Mouse (Mus musculus) cerebellum, postnatal 10 days (tissue): ENCODE results near the gene Ap4b1.
"Not testable (repeated sequence)": the region's sequence is repeated elsewhere in the genome, so short reads cannot be mapped to it uniquely, and the experiment has no call there.

Source experiments
- DNase-seq, 2 experiments: peaks; one replicate each; pipeline ENCODE4 v3.0.0; 2021; ENCODE audit warnings: mixed read lengths in 2 of 2

Gene Ap4b1

DNA sequence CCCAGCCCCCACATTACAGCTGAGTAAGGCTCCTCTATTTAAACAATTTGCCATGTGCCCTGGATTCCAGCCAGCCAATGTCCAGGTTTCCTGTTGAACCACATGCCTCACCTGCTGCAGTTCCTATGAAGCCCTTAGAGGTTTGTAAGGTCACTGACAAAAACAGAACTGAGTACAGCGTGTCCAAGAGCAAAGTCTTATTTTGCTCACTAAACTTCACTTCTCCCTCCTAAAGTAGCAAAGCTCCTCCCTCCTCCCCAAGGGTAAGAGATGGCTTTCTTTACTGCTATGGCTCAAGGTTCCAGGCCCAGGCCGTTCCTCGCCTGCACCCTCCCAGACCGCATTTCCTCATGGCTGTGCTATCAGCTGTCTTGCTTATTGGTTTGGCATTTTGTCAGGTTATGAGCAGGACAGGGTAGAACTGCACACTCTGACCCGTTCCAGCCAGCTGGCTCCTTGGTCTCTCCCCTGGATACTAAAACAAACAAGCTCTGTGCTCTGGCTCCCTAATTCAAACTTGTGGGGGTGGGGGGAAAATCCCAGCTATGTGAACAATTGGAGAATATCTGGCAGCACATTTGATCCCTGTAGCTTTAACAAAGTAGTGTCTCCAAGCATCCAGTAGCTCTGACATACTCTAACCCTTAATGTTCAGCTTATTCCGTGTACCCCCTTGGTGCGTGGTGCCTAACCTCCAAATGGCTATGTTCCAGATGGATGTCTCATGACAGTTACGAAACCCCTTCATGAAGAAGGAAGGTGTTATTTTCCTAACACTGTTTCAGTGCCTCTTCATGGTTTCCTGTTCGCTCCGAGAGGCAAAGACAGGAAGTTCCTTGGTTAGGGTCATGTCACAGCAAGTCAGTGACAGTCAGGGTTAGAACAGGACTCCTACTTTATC, 7.4 kb upstream of the Ap4b1 start:
- peak; percentile 56 to 66 for DNase-seq

GRCm38 (mm10) chr3:103802861-103803260, 6.5 kb upstream of the Ap4b1 start:
- no peak for DNase-seq

GRCm38 (mm10) chr3:103805671-103806070, 3.6 kb upstream of the Ap4b1 start:
- DNase-seq: no peak

- no peak for DNase-seq
Observed at GRCm38 (mm10) chr3:103809799-103810150, 455 bp downstream of the Ap4b1 start.

DNA sequence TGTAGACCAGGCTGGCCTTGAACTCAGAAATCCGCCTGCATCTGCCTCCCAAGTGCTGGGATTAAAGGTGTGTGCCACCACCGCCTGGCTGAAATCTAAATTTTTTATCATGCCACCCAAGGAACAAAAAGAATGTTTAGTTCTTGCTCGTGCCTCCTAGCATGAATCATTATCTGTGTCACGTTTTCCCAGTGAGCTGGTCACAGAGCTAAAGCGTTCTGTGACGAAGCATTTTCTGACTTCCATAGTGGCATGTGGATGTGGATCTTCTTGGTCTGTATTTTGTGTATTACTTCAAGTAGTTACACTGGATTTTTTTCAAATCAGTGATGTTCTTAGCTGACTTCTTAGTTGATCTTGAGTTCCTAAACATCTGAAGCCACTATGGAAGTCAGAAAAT, 1.6 kb downstream of the Ap4b1 start:
- no peak for DNase-seq

DNA sequence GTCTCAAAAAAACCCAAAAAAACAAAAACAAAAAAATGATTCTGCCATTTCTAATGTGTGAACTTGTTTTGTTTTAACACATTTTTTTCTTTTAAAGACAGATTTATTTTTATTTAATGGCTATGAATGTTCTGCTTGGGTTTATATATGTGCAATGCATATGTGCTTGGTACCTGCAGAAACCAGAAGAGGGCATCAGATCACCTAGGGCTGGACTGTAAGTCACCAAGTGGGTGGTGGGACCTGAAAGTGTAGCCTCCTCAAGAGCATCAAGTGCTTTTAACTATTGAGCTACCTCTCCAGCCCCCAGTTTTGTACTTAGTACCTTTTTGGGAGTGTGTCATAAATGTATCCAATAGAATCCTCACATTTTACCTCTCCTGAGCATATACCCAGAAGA, 18.2 kb downstream of the Ap4b1 start:
- DNase-seq: peak in 1 of 2 experiments; percentile 26

GRCm38 (mm10) chr3:103829036-103829435, 19.7 kb downstream of the Ap4b1 start:
- no peak for DNase-seq

DNA sequence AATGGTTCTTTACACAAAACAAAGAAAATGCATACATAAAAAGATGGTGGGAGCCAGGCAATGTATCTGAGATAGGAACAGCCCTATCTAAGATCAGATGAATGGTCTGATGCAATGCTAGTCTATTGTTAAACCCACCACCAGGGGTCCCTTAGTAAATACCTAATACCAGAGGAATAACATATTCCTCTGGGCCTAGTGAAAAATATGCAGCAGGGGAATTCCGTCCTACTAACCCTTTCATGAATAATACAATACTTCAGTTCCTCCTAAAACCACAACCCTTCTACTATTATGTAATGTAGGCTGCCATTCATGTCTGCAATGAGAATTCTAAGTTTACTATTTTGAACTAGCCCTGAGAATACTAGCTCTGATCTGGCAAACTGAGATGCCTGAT, 21.4 kb downstream of the Ap4b1 start:
- DNase-seq: peak in 1 of 2 experiments; percentile 44

DNA sequence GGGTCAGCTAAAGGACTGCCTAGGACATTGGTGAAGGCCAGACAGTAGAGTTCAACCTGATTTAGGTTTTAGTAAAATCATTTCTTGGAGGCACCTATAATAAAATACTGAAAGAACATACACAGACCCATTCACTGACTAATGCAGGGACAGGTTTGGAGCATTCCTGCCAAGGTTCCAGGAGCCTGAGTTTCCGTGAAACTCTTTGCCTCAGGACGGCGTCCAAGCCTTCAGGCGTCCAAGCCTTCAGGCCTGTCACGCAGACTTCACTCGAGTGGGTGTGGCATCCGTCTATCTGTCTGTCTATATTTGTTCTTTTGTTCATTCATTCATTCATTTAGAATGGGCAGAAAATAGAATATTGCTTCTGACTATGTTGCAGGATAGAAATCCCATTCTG, 21.8 kb downstream of the Ap4b1 start:
- DNase-seq: peak; percentile 59

DNA sequence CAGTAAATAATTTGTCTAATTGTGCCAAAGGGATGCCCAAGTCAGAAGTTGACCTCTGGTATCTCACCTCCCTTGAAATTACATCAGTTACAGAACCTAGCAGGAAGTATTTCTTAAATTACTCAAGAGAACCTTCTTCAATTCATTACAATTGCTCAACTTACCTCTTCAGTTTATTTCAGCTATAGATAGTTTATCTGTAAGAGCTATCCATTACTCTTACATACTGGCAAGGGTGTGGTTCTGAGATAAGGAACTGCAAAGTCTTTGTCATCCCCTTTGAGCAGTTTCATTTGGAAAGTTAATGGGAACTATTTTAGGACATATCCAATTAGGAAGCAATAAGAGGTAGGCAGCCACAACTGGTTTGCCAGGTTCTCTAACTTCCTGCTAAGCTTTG, 23.1 kb downstream of the Ap4b1 start, which contains the start of gene Bcl2l15:
TSS of gene Bcl2l15 (plus strand) at position 176 of the 400 bp plus-strand sequence.
- DNase-seq: no peak

- no peak for DNase-seq
Observed at GRCm38 (mm10) chr3:103834001-103834400, 24.7 kb downstream of the Ap4b1 start.

DNA sequence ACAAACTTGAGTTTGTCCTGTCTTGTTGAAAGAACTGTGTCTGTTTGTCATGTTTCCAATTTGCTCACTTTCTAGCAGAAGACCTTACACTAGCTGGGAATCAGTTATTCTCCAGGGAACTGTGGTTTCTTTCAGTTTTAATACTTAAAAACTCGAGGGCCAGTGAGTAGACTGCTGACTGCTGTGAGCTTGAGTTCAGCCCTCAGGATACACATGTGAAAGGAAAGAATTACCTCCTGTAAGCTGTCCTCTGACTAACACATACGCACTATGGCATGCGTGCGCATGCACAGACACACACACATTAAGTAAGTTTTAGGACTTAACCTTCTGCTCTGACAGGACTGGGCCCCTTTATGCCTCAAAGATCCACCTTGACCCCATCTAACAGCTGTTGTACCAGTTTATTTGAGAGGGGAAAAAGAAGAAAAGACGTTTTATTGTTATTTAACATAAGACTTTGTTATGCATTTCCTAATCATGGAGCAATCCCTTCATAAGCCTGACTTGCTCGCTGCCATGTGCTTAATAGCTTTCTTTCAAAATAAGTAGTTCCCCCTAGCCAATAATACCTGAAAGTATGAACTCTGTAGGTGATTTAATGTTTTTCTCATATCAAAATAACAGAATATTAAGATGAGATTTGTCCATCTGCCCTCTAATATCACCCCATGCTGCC, 26.1 kb downstream of the Ap4b1 start:
- no peak for DNase-seq

- DNase-seq: peak; percentile 71 to 74
Observed at GRCm38 (mm10) chr3:103835951-103836310, 26.6 kb downstream of the Ap4b1 start.

DNA sequence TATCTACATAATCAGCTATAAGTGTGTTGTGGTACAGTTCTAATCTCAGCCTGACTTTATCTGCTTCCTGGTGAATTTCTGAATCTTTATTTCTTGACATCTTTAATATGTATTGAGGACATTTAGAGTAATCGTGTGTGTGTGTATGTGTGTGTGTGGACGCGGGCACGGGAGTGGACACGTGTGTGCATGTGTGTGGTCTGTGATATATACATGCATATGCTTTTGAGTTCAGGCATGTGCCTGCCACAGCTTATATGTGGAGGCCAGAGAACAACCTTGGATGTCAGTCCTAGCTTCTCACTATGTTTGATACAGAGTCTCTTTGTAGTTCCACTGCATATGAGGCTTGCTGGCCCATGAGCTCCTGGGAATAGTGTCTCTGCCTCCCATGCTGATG, 27.1 kb downstream of the Ap4b1 start:
- no peak for DNase-seq

- DNase-seq: no peak
Observed at GRCm38 (mm10) chr3:103839711-103840110, 30.4 kb downstream of the Ap4b1 start.

DNA sequence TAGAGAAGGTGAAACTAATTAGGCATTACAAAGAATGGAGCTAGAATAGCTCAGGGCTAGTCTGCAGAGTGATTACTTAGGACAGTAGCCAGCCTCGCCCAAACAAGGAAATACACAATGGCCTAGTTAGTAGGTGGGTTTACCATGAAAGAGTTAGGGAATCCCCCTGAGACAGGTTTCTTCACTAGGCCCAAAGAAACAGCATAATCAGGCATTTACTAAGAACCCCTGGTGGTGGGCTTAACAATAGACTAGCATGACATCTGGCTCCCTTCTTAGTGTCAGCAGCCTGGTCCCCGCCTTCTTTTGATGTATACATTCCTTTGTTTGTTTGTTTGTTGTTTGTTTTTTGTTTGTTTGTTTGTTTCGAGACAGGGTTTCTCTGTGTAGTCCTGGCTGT, 30.9 kb downstream of the Ap4b1 start:
- DNase-seq: not testable (repeated sequence)

- DNase-seq: not testable (repeated sequence)
Observed at GRCm38 (mm10) chr3:103840946-103841345, 31.6 kb downstream of the Ap4b1 start.

DNA sequence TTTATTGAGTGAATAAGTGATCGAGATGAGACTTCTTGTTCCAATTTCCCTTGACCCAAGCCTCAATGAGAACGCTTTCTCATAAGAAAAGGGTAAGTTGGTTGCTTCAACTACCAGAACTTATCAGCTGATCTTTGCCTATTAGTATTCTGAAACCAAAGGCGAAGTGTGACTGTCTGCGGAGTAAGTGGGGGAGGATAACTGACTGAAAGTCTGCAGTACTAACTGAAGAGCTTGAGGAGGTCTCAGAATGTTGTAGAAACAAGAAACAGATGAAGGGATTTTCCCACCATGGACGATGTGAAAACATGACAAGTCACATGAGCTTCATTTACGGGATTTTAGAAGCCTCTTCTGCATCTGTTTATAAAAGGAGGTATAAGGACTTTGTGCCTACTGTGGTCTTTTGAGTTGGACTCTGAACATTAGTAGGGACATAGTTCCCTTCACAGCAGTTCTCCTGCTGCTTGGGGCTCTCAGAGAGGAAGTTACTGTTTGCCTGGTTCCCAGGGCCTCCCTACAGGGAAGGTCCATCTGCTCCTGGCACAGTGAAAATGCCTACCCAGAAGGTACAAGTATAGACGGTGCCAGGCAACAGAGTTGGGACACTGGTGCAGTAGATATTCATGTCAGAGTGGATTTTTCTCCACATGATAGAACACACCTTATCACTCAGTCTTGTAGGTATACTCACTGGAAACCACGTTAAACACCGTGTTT, 41.5 kb downstream of the Ap4b1 start:
- DNase-seq: peak; percentile 89 to 92

DNA sequence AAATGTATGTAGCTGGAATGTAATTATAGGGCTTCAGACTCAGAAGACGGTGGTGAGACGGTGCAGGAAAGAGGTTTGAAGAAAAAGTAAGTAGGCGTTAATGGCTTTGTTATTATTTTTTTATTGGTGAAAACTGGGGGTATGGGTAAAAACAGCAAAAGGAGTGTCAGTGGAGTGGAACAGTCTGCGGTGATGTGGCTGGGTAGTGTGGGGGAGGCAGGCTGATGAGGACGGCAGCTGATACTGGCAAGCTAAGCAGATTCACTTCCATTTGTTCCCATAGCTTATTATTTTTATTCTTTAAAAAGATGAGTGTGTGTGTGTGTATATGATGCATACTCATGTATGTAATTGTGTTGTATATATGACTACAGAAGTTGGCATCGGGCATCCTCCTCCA, 42.2 kb downstream of the Ap4b1 start:
- DNase-seq: peak; percentile 51 to 63

GRCm38 (mm10) chr3:103851882-103852281, 42.6 kb downstream of the Ap4b1 start:
- peak; percentile 44 to 60 for DNase-seq

- DNase-seq: peak; percentile 91 to 94
Observed at GRCm38 (mm10) chr3:103852565-103853299, 43.4 kb downstream of the Ap4b1 start.

DNA sequence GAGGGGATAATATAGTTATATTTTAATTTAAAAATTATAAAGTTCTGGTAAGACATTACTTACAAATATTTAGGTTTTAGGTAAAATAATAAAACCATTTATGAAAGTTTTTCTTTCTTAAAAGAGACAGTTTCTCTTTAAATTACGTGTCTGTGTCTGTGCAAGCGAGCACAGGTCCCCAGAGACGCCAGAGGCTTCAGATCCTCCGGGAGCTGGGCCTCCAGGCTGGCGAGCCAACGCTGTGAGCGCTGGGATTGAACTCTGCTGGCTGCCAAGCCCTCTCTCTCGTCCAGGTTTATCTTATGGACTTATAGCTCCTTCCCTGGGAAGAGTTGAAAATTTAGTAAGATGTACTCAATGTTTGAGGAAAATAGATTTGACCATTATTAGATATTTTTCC, 44.5 kb downstream of the Ap4b1 start:
- DNase-seq: peak; percentile 60 to 69
